Mouse (Mus musculus) brain, embryonic 14.5 days (tissue): ENCODE measurements around the gene Lim2.

Source experiments
- CTCF ChIP-seq: fragments of 200-500 bp; IDR thresholded peaks from 2 replicates; pipeline ENCODE4 v1.5.1; 2012; ENCODE audit warnings: inconsistent platforms, mild to moderate bottlenecking, moderate library complexity, borderline replicate concordance; ENCODE audit not compliant: insufficient read depth, insufficient read length; ENCODE audit errors: extremely low read depth
- POLR2A ChIP-seq: fragments of 200-500 bp; IDR thresholded peaks from 2 replicates; pipeline ENCODE4 v1.6.1; 2012; ENCODE audit warnings: mild to moderate bottlenecking, inconsistent platforms, borderline replicate concordance; ENCODE audit not compliant: poor library complexity, insufficient read depth, insufficient read length, severe bottlenecking; ENCODE audit errors: extremely low read depth

- TF ChIP-seq POLR2A (no peak), CTCF (no peak)
Measured at GRCm38 (mm10) chr7:43482090-43482716, 54.7 kb downstream of the Lim2 start.
